In the genomic region with DNA sequence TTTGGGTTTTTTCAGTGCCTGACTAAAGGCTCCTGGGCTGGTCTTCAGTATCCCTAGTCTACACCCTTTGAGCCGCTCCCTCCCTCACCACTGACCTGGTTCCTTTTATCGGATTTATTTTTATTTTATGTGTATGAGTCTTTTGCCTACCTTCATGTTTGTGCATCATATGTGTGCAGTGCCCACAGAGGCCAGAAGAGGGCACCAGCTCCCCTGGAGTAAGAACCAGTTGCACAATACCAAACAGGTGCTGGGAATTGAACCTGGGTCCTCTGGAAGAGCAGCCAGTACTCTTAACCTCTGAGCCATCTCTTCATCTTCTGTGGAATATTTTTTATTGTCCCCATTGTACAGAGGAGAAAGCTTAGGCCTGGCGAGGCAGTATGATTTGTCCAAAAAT, we compare ENCODE assay signal across 14 mouse cellular contexts. TPM values are rescaled to one million over a fixed set of nuclear protein-coding genes. Genes with fewer than 3 reads are reported as not detected.
DNase-seq lines count a peak whose midpoint lies in the region; ATAC-seq and TF ChIP-seq lines count a peak whose summit lies in the region.
"Had no signal": no experiment of that assay in that cellular context is flagged by ENCODE, and none has a peak within 500 bp of the region (broad histone marks: within the 10 kb centered on the region; RNA-seq: fewer than 3 reads in every experiment).

No protein-coding gene starts in this region.

- H3K9ac ChIP-seq in forebrain, postnatal 0 days, result no peak overlapping the region
- no peak overlapping the region for H3K9ac ChIP-seq in liver, embryonic 14.5 days (replicated peaks)
- H3K9ac ChIP-seq in liver, embryonic 11.5 days (ENCODE audit: low read depth, low read length), result no peak overlapping the region
- H3K9ac ChIP-seq: heart, embryonic 13.5 days; midbrain, embryonic 15.5 days had no signal

- H3K27ac ChIP-seq in forebrain, postnatal 0 days (ENCODE audit: low read depth, low read length), result no peak overlapping the region
- no peak overlapping the region for H3K27ac ChIP-seq in forebrain, embryonic 10.5 days
- no peak overlapping the region for H3K27ac ChIP-seq in liver, embryonic 14.5 days
- H3K27ac ChIP-seq in liver, embryonic 11.5 days (ENCODE audit: low read depth, low read length), result no peak overlapping the region
- H3K27ac ChIP-seq: heart, embryonic 13.5 days; hindbrain, embryonic 10.5 days; midbrain, embryonic 15.5 days had no signal

- no peaks in the 10 kb centered on the region for H3K27me3 ChIP-seq in forebrain, postnatal 0 days (ENCODE audit: insufficient read depth, low read length)
- H3K27me3 ChIP-seq in forebrain, embryonic 10.5 days (ENCODE audit: poor library complexity, severe bottlenecking), result no peaks in the 10 kb centered on the region
- H3K27me3 ChIP-seq in liver, embryonic 14.5 days (ENCODE audit: control insufficient read depth, insufficient read depth, low read length), result no peaks in the 10 kb centered on the region
- H3K27me3 ChIP-seq in liver, embryonic 11.5 days (replicated peaks; ENCODE audit: control insufficient read depth, insufficient read depth, low read length), result no peaks in the 10 kb centered on the region
- H3K27me3 ChIP-seq: heart, embryonic 13.5 days; midbrain, embryonic 15.5 days had no signal

- 0 out of 2 replicates have a peak, but pooled peaks cover 3% of the 10 kb centered on the region for H3K4me1 ChIP-seq in forebrain, postnatal 0 days (ENCODE audit: insufficient read depth)
- H3K4me1 ChIP-seq in forebrain, embryonic 10.5 days, result peaks cover 5% of the 10 kb centered on the region
- H3K4me1 ChIP-seq in liver, embryonic 14.5 days (replicated peaks; ENCODE audit: control insufficient read depth in 2 of 2, insufficient read depth in 2 of 2, low read length in 1 of 2), result 0 out of 4 replicates have a peak, but pooled peaks cover 0 to 3% of the 10 kb centered on the region in 2 experiments
- no peaks in the 10 kb centered on the region for H3K4me1 ChIP-seq in liver, embryonic 11.5 days (replicated peaks; ENCODE audit: control insufficient read depth, insufficient read depth, low read length)
- H3K4me1 ChIP-seq: midbrain, embryonic 15.5 days had no signal

- no peak overlapping the region for H3K4me3 ChIP-seq in forebrain, postnatal 0 days (ENCODE audit: low read depth, low read length)
- no peak overlapping the region for H3K4me3 ChIP-seq in forebrain, embryonic 10.5 days
- no peak overlapping the region for H3K4me3 ChIP-seq in liver, embryonic 14.5 days (ENCODE audit: insufficient read depth in 1 of 2, low read depth in 2 of 2, low read length in 2 of 2)
- H3K4me3 ChIP-seq in liver, embryonic 11.5 days (ENCODE audit: low read depth, low read length), result no peak overlapping the region
- H3K4me3 ChIP-seq: heart, embryonic 13.5 days; hindbrain, embryonic 10.5 days; midbrain, embryonic 15.5 days had no signal

- 95% methylated on average over 3 of the region's 3 CpGs for WGBS in forebrain, postnatal 0 days
- WGBS in forebrain, embryonic 10.5 days, result 93% methylated on average over 3 of the region's 3 CpGs
- 65% methylated on average over 3 of the region's 3 CpGs for WGBS in liver, embryonic 14.5 days (ENCODE audit: insufficient replicate concordance)
- WGBS in liver, embryonic 11.5 days, result 91% methylated on average over 3 of the region's 3 CpGs

- H3K4me2 ChIP-seq in forebrain, postnatal 0 days (ENCODE audit: low read depth), result no peak overlapping the region
- H3K4me2 ChIP-seq in liver, embryonic 14.5 days (ENCODE audit: low read depth), result no peak overlapping the region
- H3K4me2 ChIP-seq in liver, embryonic 11.5 days, result no peak overlapping the region
- H3K4me2 ChIP-seq: heart, embryonic 13.5 days; midbrain, embryonic 15.5 days had no signal

- H3K36me3 ChIP-seq in forebrain, postnatal 0 days (ENCODE audit: insufficient read depth), result no peaks in the 10 kb centered on the region
- no peaks in the 10 kb centered on the region; the same call in 1 of the 2 replicates for H3K36me3 ChIP-seq in forebrain, embryonic 10.5 days (replicated peaks)
- H3K36me3 ChIP-seq in liver, embryonic 14.5 days (replicated peaks; ENCODE audit: control insufficient read depth, insufficient read depth, low read depth), result no peaks in the 10 kb centered on the region
- no peaks in the 10 kb centered on the region for H3K36me3 ChIP-seq in liver, embryonic 11.5 days (ENCODE audit: control insufficient read depth, insufficient read depth, low read length)
- H3K36me3 ChIP-seq: hindbrain, embryonic 10.5 days; midbrain, embryonic 15.5 days had no signal

- no peak for DNase-seq in forebrain, postnatal 0 days
- no peak for DNase-seq in forebrain, embryonic 10.5 days (ENCODE audit: extremely low spot score, low spot score)
- DNase-seq in liver, embryonic 14.5 days (ENCODE audit: low read depth in 3 of 3, low spot score in 3 of 3), result no peak
- DNase-seq in liver, embryonic 11.5 days (ENCODE audit: low spot score), result no peak
- peak; percentile 32 for DNase-seq in A20 (ENCODE audit: low read depth, low spot score)
- peak; percentile 36 for DNase-seq in ZHBTc4 (ENCODE audit: low read depth, low spot score)
- DNase-seq in T-cell, adult 2 months (ENCODE audit: low spot score), result no peak
- DNase-seq: kidney, adult 18-20 months; kidney, postnatal 4 days; layer of hippocampus, postnatal 36 days had no signal

- TF ChIP-seq CTCF in forebrain, postnatal 0 days (IDR thresholded peaks at IDR 0.05; ENCODE audit: low read depth), result peak; percentile 23; the same call in 1 of the 2 replicates
- TF ChIP-seq CTCF in liver, embryonic 14.5 days (IDR thresholded peaks at IDR 0.05; ENCODE audit: low read depth), result peak; percentile 42

- no peaks in the 10 kb centered on the region for H3K9me3 ChIP-seq in forebrain, postnatal 0 days (ENCODE audit: low read length)
- H3K9me3 ChIP-seq in forebrain, embryonic 10.5 days, result peaks cover 6% of the 10 kb centered on the region; the same call in 1 of the 2 replicates
- H3K9me3 ChIP-seq in liver, embryonic 14.5 days (ENCODE audit: control insufficient read depth, low read length), result no peaks in the 10 kb centered on the region; the same call in 1 of the 2 replicates
- H3K9me3 ChIP-seq in liver, embryonic 11.5 days (ENCODE audit: control insufficient read depth, low read length), result no peaks in the 10 kb centered on the region
- H3K9me3 ChIP-seq: midbrain, embryonic 15.5 days had no signal

- ATAC-seq in forebrain, postnatal 0 days, result no peak
- ATAC-seq in liver, embryonic 14.5 days (ENCODE audit: insufficient read depth), result no peak
- no peak for ATAC-seq in liver, embryonic 11.5 days (replicated peaks; ENCODE audit: low FRiP score)
- ATAC-seq in megakaryocyte, adult 5-6 weeks (ENCODE audit: poor library complexity, severe bottlenecking), result no peak
- ATAC-seq: midbrain, embryonic 15.5 days had no signal

- no peak for TF ChIP-seq EP300 in liver, embryonic 14.5 days (IDR thresholded peaks at IDR 0.05; ENCODE audit: low read depth)

RNA-seq across cellular contexts. Expression of a gene that starts 44.7 kb away (rescaled TPM):
- total RNA-seq in forebrain, postnatal 0 days (2014; rRNA removed), result 6.2 TPM in 2 replicates
- polyA plus RNA-seq in forebrain, postnatal 0 days (2015; fragmentation: Nextera tagmentation; extraction: Ambion mirVana), result 2.0 and 2.5 TPM in 2 replicates
- polyA plus RNA-seq in forebrain, embryonic 10.5 days (2016; fragmentation: Nextera tagmentation; extraction: Ambion mirVana), result 4.3 and 4.5 TPM in 2 replicates
- 0.13 and 0.40 TPM in 2 replicates for polyA plus RNA-seq in liver, embryonic 14.5 days (2012; rRNA removed)
- polyA plus RNA-seq in liver, embryonic 14.5 days (2014; fragmentation: Nextera tagmentation; extraction: Ambion mirVana), result 0.24 and 0.29 TPM in 2 replicates
- 1.2 and 1.4 TPM in 2 replicates for polyA plus RNA-seq in liver, embryonic 11.5 days (2014; fragmentation: Nextera tagmentation; extraction: Ambion mirVana)
- not detected in 2 replicates for total RNA-seq in megakaryocyte, adult 5-6 weeks (2015)
- total RNA-seq in megakaryocyte, adult 5-6 weeks (2017), result 0.04 TPM in 1 of 2 replicates, not detected in the other

Comparison
In these comparisons a context has a peak if more than half of its experiments do, and no peak if none do; other contexts are left out.
1. DNase-seq: peak in A20 (single experiment) and ZHBTc4 (single experiment); none in forebrain, postnatal 0 days (single experiment), forebrain, embryonic 10.5 days (single experiment), liver, embryonic 14.5 days (0 of 3), liver, embryonic 11.5 days (single experiment) and T-cell, adult 2 months (single experiment).